Mouse (Mus musculus) kidney, adult 2 months (tissue): Measurements from ENCODE around the gene Ptprg.

Experiments
- CTCF ChIP-seq: fragments of 200-500 bp; conservative IDR thresholded peaks from 2 replicates; pipeline ENCODE4 v1.5.1; 2011; ENCODE audit warnings: low read depth, mild to moderate bottlenecking, control low read depth, low read length, moderate library complexity, mixed read lengths; ENCODE audit not compliant: insufficient read depth, insufficient read length
- POLR2A ChIP-seq: fragments of 200-500 bp; IDR thresholded peaks from one replicate; pipeline ENCODE4 v1.6.1; 2011; ENCODE audit warnings: low read depth, low read length, control low read depth

DNA sequence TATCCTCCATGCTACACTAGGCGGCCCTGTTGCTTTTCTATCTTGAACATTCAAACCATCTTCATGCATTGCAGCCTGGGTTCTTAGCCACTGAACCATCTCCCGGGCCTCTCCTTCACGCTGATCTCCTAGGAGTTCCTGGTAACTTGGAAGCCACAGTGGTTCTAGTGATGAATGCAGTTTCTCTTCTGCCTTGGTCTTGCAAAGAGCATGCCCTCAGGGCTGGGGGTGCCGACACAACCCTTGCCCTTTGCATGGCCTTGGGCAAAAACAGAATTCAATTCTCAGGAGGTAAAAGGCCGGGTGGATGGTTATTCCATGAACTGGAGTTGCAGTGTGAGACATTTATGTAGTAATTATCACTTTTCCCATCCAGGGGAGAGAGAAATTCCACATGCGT is 67.0 kb downstream of the Ptprg start:
- no peak for TF ChIP-seq CTCF
- no peak for TF ChIP-seq POLR2A
